Comparison of ENCODE assay signal across 20 mouse cellular contexts in the genomic region with DNA sequence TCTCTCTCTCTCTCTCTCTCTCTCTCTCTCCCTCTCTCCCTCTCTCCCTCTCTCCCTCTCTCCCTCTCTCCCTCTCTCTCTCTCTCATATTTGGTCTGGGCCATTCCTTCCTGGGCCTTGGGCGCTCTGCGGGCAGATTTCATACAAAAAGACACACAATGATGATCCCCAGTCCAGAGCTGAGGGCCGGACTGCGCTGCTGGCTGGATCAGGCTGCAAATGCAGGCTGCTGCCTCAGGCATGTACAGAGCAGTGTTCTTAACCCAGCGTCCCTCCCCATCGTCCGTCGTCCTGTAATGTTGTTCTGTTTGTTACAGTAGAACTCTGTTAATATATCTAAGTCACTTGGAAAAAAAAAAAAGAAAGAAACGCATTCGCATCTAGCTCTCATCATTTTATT. TPM values are rescaled to one million over a fixed set of nuclear protein-coding genes. Genes with fewer than 3 reads are reported as not detected.
"Had no signal": no experiment of that assay in that cellular context is flagged by ENCODE, and none has a peak within 500 bp of the region (broad histone marks: within the 10 kb centered on the region; RNA-seq: fewer than 3 reads in every experiment).

No protein-coding gene starts in this region.

- H3K9ac ChIP-seq: limb, embryonic 13.5 days; liver, embryonic 15.5 days; lung, embryonic 14.5 days; stomach, embryonic 15.5 days had no signal

- H3K36me3 ChIP-seq: limb, embryonic 13.5 days; liver, embryonic 15.5 days; midbrain, embryonic 10.5 days; stomach, embryonic 15.5 days had no signal

- H3K9me3 ChIP-seq: limb, embryonic 13.5 days; liver, embryonic 15.5 days; midbrain, embryonic 10.5 days; stomach, embryonic 15.5 days had no signal

- H3K4me3 ChIP-seq: limb, embryonic 13.5 days; liver, embryonic 15.5 days; midbrain, embryonic 10.5 days; stomach, embryonic 15.5 days had no signal

- H3K27ac ChIP-seq: limb, embryonic 13.5 days; liver, embryonic 15.5 days; midbrain, embryonic 10.5 days; stomach, embryonic 15.5 days had no signal

- H3K4me2 ChIP-seq: liver, embryonic 15.5 days; lung, embryonic 14.5 days; stomach, embryonic 15.5 days had no signal

- DNase-seq: kidney, postnatal 10 days; layer of hippocampus, adult 9-11 months; layer of hippocampus, postnatal 36 days; lung, embryonic 14.5 days; lung, postnatal 10 days; lung, postnatal 4 days; midbrain, embryonic 14.5 days; right cerebral cortex, postnatal 14 days; thymus, postnatal 4 days had no signal

- ATAC-seq: intestine, embryonic 16.5 days had no signal

RNA-seq across cellular contexts. Expression of a gene that starts 5.9 kb away (rescaled TPM):
- total RNA-seq: layer of hippocampus, adult 18-20 months; layer of hippocampus, postnatal 36 days; left cerebral cortex, adult 8-10 months; left cerebral cortex, postnatal 25 days; liver, adult 2 months; megakaryocyte, adult 5-6 weeks had no signal
- polyA plus RNA-seq: liver, adult 2 months; lung, embryonic 14.5 days; midbrain, embryonic 10.5 days; midbrain, embryonic 14.5 days; spleen, adult 2 months had no signal

RNA-seq across cellular contexts. Expression of a gene that starts 8.3 kb away (rescaled TPM):
- total RNA-seq: layer of hippocampus, adult 18-20 months; layer of hippocampus, postnatal 36 days; left cerebral cortex, adult 8-10 months; left cerebral cortex, postnatal 25 days; liver, adult 2 months; megakaryocyte, adult 5-6 weeks had no signal
- polyA plus RNA-seq: liver, adult 2 months; liver, embryonic 15.5 days; lung, embryonic 14.5 days; midbrain, embryonic 10.5 days; midbrain, embryonic 14.5 days; spleen, adult 2 months had no signal

RNA-seq across cellular contexts. Expression of a gene that starts 13.5 kb away (rescaled TPM):
- total RNA-seq: layer of hippocampus, adult 18-20 months; layer of hippocampus, postnatal 36 days; left cerebral cortex, adult 8-10 months; left cerebral cortex, postnatal 25 days; liver, adult 2 months; megakaryocyte, adult 5-6 weeks had no signal
- polyA plus RNA-seq: liver, adult 2 months; lung, embryonic 14.5 days; midbrain, embryonic 10.5 days; midbrain, embryonic 14.5 days; spleen, adult 2 months had no signal

RNA-seq across cellular contexts. Expression of a gene that starts 17.3 kb away (rescaled TPM):
- total RNA-seq: layer of hippocampus, adult 18-20 months; layer of hippocampus, postnatal 36 days; left cerebral cortex, adult 8-10 months; left cerebral cortex, postnatal 25 days; megakaryocyte, adult 5-6 weeks had no signal
- polyA plus RNA-seq: liver, adult 2 months had no signal

RNA-seq across cellular contexts. Expression of a gene that starts 17.9 kb away (rescaled TPM):
- total RNA-seq: layer of hippocampus, adult 18-20 months; layer of hippocampus, postnatal 36 days; left cerebral cortex, adult 8-10 months; left cerebral cortex, postnatal 25 days; liver, adult 2 months; megakaryocyte, adult 5-6 weeks had no signal
- polyA plus RNA-seq: liver, adult 2 months; liver, embryonic 15.5 days; lung, embryonic 14.5 days; midbrain, embryonic 10.5 days; midbrain, embryonic 14.5 days; spleen, adult 2 months had no signal
